Mouse (Mus musculus) right cerebral cortex, postnatal 4 days (tissue): Measurements from ENCODE around the gene Ripor1.

Experiments used
- DNase-seq: peaks from one replicate; pipeline ENCODE4 v3.0.0-alpha.2; 2022

Gene Ripor1

DNA sequence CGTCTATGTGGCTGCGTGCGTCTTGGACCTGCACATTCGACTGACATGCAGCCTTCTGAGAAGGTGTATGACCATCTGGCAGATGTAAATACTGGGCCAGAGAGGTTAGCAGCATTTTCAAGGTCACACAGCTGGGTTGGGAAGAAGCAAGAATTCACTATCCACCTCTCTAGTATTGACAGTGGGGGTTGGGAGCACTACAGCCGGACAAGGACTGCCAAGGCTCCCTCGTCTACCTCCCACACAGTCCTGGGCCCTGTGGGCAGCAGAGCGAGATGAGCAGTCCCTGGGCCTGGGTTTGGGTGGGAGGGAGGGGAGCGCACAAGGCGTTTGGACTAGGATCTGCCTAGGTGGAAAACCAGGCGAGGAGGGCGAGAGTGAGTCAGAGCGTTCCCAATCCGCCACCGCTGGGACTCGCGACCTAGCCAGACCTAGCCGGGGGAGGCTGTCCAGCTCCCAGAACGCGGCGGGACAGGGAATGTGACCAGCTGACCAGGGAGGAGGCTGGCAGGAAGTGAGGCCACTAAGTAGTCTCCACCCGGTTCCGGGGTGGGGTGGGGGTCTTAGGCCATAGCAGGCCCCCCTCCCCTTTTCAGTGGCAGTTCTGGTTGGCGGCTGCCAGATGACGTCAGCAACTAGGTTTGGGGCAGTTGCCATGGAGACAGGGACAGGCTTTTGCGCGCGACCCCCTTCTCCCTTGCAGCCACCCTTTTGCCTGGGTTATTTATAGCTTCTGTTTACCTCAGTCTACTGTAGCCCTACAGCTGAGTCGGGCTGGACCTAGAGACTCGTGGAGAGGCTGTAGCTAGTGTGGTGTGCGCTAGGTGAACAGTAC lies 1.4 kb downstream of the Ripor1 start:
- DNase-seq = peak; percentile 80

DNA sequence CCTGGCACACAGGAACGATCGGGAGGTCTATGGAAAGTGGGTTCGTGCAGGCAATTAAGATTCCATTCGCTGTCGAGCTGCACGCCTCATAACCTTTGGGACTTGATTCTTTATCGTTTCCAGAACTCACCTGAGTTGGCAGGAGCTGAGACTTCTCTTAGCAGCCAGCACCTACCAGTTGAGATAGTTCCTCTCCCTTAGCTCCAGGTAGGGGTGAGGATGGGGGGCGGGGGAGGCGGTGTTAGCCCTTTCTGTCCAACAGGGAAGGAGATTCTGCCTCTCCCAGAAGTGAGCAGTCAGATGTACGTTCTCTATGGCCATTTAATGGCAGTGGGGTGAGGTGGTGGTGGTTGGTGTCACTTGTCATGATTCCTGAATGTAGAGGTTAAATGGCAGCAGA lies 2.0 kb downstream of the Ripor1 start:
- DNase-seq = no peak

DNA sequence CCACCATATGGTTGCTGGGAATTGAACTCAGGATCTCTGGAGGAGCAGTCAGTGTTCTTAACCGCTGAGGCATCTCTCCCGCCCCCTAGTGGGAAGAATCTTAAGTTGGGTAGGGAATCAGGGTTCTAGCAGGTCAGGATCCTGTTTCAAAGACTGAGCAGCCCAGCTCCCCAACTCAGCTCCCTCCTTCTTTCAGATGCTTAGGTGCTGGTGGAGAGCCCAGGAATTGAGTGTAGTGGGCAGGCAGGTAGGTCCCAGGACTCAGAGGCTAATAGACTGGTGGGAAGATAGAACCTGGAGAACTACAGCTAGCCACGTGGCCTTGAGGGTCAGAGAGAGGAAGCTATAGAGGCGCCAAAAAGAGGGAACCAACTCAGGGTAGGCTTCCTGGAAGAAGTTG lies 2.6 kb downstream of the Ripor1 start:
- peak; percentile 26 for DNase-seq

DNA sequence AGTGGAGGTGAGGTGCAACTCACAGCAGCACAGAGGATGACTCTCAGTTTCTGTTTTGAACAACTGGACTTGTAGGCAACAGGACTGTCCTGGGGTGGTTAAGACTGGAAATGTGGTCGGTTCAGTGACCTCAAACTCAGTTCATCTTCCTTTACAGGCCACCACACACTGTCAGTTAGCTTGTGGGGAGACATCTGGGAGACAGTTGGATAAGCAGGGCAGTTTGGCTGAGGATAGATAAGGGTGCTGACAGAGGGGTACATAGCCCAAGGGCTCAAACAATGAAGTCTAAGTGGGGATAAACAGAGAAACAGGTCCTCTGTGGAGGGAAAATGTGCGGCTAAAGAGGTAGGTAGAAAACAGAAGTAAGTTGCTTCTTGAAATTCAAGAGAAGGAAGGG lies 4.3 kb downstream of the Ripor1 start:
- DNase-seq = no peak

DNA sequence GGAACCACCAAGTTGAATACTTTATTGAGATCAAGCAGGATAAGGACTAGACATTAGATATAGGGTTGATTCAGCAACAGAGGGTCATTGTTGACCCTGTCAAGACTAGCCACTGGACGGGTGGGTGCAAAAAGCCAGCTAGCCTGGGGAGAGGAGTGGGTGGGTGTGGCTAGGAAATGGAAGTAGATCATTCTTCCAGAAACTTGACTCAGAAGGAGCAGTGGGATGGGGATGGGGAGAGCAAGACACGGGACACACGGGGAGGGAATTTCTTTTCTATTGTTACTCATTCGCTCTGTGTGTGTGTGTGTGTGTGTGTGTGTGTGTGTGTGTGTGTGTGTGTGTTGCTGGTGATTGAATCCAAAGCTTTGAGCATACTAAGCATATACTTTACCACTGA lies 4.7 kb downstream of the Ripor1 start:
- DNase-seq = no peak

DNA sequence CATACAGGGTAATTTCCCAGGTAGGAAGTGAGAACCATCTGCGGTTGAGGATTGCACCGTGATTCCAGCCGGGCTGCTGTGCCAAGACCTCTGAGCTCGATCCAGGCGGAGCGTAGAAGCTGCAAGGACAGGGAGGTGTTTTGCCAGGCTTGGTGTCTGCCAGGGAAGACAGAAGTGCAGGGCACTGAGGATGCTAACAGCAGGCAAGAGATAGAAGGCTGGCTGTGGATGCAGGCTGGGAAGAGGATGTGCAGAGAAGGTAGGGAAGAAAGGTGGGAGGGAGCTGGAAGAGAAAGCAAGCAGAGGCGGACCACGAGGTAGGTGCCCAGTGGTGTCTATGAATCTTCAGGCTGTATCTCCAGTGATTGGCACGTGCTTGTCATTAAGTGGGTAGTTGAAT lies 6.8 kb downstream of the Ripor1 start:
- DNase-seq = no peak

DNA sequence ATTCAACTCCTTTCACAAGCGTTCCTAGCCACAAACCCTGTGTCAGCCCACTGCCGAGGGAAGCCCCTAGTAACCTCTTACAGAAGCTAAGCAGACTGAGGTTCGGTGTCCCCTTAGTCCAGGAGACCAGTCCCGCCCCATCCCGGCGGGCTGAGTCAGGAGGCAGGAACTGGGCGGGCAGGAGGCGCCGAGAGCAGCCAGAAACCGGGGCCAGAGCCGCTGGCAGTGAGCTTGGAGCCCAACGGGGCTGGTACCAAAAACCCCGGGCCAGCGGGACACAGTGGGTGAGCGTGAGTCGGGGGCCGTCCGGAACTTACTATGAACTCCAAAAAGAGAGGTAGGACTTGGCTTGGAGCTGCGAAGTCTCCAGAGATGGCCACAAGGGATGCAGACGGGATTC lies 8.0 kb downstream of the Ripor1 start:
- peak; percentile 36 for DNase-seq

DNA sequence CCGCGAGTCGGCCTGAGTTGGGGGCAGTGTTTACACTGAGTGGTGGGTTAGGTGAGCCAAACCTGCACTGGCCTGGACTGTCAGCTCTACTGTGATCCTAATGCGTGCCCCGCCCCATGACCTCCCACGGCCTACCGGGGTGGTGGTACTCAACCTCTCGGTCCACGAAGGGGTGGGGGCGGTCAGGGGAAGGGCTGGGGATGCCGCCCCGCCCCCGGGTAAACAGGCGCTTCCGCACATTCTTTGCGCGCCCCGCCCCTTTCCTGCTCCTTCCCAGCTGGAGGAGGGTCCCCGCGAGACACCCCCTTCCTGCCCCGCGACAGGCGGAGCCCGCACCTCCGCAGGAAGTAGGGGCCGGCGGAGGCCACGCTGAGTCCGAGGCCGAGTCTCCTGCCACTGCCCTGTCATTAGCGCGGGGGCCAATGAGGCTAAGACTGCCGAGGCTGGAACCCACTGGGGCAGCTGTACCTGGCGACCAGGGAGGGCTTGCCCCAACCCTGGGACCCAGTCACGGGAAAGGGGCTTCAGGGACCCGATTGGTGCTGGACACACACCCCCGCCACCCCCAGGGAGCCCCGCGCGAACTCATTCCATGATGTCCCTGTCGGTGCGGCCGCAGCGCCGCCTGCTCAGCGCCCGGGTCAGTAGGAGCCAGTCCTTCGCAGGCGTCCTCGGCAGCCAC lies 8.9 kb downstream of the Ripor1 start:
- DNase-seq = no peak

DNA sequence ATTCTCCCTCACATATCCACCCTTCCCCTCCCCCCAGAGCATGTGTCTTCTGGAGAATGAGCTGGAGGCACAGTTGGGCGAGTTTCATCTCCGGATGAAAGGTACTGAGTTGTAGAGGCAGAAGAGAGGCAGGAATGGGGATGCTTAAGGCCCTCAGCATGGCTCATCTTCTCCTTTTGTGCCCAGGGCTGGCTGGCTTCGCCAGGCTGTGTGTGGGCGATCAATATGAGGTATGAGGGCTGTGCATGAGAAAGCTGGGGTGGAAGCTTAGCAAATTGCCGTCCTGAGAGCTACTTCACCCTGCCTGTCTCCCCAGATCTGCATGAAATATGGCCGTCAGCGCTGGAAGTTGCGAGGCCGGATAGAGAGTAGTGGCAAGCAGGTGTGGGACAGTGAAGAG lies 10.9 kb downstream of the Ripor1 start:
- no peak for DNase-seq

DNA sequence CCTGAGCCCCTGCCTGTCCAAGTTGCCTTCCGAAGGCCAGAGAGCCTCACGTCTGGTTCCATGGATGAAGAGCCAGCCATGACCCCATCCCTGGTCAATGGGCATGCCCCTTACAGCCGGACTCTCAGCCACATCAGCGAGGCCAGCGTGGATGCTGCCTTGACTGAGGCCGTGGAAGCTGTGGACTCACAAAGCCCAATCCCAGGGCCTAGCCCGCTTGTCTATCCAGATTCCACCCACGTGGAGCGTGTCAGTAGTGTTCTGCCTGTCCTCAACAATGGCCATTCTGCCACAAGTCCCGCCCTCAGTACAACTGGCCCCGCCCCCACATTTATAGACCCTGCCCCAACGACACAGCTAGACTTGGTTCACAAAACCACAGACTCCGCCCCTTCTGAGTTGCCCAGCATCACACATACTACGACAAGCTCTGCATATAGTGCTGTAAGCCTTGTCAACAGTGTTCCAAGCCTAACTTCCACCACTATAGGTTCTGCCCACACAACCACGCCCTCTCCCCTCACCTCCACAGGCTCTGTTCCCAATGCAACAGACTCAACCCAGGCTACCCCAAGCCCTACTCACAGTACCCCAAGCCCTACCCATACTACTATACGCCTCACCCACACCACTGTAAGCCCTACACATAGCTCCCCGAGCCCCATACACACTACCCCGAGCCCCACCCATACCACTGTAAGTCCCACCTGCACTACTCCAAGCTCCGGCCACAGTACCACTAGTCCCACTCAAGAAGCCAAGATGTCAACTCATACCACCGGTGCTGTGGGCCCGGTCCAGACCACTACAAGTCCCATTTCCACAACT lies 12.6 kb downstream of the Ripor1 start:
- DNase-seq = no peak

DNA sequence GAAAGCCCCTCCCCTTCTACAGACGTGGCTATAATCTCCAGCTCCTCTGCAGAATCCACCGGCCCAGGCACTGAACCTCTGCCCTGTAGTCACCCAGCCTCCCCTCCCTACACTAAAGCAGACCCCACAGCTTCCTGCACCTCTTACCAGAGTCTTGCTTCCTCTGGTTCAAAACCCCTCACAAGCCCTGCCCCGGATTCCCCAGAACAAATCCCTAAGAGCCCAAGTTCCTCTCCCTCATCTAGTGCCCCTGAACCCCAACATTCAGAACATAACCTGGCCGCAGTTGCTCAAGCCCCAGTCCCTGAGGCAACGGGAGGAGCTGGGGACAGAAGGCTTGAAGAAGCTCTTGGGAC lies 13.2 kb downstream of the Ripor1 start:
- no peak for DNase-seq

DNA sequence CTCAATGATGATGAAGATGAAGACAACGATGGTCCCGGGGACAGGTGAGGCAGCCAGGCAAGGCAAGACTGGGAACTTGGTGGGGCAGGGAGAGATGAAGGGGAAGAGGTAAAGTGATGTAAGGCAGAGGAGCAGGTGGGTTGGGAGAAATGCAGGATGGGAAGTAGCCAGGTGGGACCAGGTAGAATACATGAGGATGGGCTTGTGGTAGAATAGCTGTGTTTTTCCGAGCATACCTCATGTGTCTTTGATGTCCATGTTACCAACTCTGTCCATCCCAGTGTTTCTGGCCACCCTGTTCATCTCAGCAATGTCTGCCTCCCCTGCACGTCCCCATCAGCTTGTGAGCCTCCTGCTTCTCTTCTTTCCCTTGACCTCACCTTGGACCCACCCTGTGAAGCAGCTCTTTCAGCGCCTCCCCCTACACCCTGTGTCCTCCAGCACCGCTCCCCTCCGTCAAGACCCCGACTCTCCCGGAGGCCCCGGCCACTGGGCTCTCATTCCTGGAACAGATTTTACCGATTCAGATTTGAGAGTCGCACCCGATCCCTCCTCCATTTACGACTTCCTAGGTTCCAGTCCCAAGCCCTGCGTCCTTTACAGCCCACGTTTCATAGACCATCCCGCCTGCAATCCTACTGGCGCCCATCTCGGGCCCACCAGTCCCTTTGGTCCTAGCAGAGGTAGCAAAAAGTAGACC lies 14.0 kb downstream of the Ripor1 start:
- no peak for DNase-seq

DNA sequence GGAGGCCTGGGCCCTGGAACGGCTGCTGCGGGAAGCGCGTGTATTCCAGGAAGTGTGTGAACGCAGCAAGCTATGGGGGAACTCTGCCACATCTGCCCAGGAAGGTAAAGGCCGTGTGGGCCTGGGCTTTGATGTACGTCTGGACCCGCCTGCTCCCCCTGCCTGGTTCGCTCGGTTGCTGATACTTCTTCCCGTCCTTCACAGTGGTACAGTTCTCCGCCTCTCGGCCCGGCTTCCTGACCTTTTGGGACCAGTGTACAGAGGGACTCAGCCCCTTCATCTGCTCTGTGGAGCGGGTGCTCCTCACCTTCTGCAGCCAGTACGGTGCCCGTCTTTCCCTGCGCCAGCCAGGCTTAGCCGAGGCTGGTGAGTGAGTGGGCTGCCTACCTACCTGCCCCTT lies 15.2 kb downstream of the Ripor1 start:
- DNase-seq = no peak

DNA sequence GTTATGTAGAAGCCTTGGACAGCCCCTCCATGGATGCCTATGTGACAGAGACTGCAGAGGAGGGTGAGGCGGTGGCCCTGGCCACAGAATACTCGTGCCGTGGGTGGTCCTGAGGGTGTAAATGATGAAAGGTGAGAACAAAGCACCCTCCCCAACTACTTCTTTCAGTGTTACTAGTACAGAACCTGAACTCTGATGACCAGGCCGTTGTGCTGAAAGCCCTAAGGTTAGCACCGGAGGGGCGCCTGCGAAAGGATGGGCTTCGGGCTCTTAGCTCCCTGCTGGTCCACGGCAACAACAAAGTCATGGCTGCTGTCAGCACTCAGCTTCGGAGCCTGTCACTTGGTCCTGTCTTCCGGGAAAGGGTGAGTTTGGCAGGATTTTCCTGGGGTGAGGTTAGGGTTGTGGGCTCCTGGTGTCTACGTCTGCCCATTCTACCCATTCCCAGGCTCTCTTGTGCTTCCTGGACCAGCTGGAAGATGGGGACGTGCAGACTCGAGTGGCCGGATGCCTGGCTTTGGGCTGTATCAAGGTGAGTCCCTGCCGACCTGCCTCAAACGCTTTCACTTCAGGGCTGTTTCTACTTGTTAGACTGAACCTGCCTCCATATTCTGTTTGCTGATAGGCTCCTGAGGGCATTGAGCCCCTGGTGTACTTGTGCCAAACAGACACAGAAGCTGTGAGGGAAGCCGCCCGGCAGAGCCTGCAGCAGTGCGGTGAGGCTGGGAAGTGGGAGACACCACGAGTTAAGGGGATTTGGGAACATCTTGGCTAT lies 16.1 kb downstream of the Ripor1 start:
- no peak for DNase-seq

DNA sequence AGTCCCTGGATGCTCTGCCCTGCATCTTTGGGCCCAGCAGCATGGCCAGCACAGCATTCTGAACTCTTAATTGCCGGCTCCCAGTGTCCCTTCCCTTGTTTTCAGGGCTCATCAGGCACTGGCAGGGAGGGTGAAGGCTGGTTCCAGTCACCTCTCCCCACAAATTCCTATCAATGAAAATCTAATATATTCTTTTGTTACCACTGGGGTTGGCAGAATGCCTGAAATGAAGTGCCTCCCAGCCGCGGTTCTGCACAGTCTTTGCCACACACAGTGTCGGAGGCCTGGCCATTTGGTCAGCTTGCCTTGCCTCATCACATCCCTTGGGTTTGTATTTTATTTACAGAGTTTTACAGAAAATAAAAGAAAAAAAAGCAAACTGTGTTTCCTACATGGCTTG lies 16.8 kb downstream of the Ripor1 start:
- DNase-seq = peak; percentile 14

DNA sequence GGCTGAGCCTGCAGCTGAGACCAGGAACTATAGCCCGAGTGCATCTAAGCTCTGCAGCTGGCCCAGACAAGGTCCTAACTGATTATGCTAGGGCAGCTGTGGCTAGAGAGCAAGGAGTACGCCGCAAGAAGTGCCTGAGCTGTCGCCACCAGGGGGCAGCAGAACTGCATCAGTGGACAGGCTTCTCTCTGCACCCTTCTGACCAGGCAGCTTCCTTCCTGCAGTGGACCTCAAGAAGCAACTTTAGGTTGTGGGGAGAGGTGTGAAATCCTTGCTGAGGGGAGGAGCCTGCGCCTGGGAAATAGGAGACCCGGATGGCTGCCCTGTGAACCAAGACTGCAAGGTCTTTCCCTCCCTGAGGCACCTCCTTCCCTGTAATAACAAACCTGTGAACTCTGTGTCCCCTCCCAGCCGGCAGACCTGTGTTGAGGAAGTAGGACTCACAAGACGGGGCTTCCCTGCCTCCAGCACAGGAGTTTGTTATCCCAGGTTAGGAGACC lies 17.4 kb downstream of the Ripor1 start:
- DNase-seq = peak; percentile 97

DNA sequence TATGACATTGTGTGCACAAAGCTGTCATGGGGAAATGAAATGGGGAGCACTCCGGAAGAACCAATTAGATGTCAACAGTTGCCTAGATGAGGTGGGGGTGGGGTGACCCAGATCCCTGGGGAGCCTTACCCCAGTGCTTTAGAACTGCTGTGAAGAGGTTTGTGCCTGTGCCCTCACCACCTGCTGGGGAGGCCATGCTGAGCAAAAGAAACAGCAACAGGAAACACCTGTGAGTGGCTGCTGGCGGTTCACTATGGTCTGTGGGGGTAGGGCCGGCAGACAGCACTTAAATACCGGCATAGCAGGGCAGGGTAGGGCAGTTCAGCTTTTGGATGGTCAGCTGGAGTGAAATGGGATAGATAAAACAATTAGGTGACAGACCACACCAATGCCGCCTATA lies 18.1 kb downstream of the Ripor1 start:
- DNase-seq = peak; percentile 12

DNA sequence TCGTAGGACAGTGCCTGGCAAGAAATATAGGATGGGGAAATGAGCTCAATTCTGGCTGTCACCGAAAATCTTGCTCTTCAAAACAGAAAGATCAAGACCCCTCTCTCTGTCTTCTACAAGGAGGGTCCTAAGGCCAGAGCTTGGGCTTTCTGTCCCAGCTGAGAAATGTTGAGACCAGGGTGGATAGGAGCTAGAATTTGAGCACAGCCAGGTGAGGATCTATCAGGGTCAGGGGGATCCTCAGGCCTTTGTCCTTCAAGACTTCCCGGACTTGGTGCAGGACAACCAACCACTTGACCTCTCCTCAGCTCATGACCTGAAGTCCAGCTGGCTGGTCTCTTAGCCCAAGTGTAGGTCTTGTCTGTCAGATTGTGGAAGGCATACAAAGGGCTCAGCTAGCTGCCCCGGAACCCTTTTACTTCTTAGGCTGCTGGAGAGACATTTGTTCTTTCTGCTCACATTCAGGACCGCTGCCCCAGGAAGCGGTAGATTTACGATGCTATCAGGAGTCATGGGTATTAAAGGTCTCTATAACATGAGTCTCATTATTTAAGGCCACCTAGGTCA lies 18.7 kb downstream of the Ripor1 start:
- DNase-seq = no peak

DNA sequence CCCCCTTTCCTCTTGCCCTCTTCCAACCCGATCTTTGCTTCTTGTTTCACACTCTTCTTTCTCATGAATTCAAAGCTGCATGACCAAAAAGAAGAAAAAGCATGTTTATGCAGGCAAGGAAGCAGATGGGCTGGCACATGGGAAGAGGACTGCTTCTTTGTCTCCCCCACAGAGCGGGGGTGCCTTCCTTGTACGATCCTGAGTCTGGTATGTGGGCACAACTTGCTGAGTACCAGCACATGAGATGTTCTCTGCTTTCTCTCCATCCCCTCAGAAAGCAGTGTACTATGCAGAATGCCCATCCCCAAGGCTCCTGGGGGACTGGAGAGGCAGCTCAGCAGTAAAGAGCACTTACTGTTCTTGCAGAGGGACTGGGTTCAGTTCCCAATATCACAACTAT lies 19.3 kb downstream of the Ripor1 start:
- DNase-seq = peak; percentile 38

DNA sequence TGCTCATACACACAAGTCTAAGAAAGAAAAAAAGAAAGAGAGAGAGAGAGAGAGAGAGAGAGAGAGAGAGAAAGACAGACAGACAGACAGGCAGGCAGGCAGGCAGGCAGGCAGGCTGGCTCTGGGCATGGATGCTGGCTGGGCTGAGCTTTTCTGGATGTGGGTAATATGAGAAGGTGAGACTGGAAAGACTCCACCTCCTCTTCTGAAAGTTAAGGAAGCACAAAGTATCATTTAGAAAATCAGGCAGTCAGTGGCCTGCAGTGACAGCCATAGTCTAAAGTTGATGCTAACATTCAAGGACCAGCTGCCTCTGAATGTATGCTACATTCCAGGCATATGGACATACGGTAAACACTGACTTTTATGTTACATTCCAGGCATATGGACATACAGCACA lies 19.8 kb downstream of the Ripor1 start:
- no peak for DNase-seq

DNA sequence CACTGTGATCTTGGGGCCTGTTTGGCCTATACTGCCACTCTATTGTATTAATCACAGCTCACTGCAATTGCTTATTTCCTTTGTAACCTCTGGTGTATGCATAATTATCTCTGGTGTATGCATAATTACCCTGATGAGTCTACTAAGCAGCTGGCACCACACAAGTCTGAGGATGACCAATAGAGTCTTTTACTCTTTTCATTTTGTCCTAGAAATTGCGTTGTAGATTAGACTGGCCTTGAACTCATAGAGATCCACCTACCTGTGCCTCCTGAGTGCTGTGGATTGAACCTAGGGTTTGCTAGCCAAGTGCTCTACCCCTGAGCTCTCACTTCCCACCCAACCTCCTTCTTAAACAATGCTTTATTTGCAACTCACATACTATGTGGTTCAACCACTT lies 21.0 kb downstream of the Ripor1 start:
- DNase-seq = no peak

DNA sequence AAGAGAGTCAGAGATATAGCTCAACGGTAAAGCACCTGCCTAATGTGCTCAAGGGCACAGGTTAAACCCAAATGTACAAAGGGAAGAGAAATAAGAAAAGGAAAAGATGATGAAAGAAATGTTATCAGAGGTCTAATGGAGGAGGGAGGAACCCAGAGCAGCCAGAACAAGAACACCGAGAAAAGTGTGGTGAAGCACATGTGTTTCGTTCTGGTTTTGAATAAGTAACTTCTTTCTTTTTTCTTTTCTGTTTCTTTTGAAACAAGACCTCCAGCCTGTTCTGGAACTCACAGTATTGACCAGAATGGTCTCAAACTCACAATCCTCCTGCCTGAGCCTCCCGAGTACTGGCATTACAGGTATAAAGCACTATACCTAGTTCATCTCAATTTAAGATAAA lies 24.3 kb downstream of the Ripor1 start:
- no peak for DNase-seq
